Mouse (Mus musculus) bone marrow macrophage, adult 2 months (primary cell): ENCODE measurements at regions not wholly inside any gene's neighbourhood (a gene's known extent, or its start where the extent isn't known, plus 50 kb on each side); places are given as distances from the start of the nearest gene placed in this dataset.

Source experiments
- H3K27ac ChIP-seq: 2 replicates; pipeline ENCODE4 v1.5.1; 2012; ENCODE audit warnings: low read depth, low read length; ENCODE audit not compliant: insufficient read depth
- H3K4me1 ChIP-seq: 2 replicates; pipeline ENCODE4 v1.6.1; 2012; ENCODE audit warnings: low read length; ENCODE audit not compliant: control insufficient read depth, insufficient read depth
- H3K4me3 ChIP-seq: 2 replicates; pipeline ENCODE4 v1.5.1; 2012; ENCODE audit warnings: mild to moderate bottlenecking, low read length, moderate library complexity; ENCODE audit not compliant: insufficient read depth
- CTCF ChIP-seq: IDR thresholded peaks from 2 replicates; pipeline ENCODE4 v1.5.1; 2012; ENCODE audit warnings: low read depth, mild to moderate bottlenecking, low read length, moderate library complexity
- POLR2A ChIP-seq: IDR thresholded peaks from 2 replicates; pipeline ENCODE4 v1.6.1; 2012; ENCODE audit warnings: mild to moderate bottlenecking, low read depth, low read length, borderline replicate concordance

DNA sequence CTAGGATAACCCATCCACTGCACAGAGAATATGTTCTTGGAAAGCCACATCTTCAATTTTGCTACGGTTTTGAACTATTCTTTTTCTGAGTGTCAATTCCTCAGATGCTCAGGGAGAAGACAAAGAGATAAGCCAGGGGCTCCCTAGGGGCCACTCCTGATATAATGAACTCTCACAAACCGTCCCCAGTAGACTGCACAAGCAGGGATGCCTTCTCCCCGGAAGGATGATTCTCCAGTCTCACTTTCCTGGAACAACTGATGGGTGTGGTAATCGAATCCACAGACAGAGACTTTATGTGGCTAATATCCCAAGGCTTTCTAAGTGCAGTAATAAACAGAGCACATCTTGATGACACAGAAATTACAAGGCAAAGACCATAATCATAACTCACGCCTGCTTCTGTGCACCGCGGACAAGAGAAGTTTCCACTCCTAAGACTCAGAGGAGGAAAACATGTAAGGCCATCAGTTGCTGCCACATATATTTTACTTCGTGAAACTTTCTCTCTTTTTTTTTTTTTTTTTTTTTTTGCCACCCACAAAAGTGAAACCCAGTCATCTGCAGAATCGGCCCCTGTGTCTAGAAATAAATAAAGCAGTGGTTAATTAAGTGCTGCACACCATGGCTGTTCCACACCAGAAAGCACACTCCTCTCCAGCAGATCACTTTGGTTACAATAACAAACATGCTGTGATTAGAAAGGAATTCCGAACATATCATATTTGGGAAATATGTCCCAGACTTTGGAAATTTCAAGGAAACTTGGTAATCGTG lies 433.8 kb downstream of the Gsdmc2 start:
- no peak overlapping the region for H3K27ac ChIP-seq
- no peaks in the 10 kb centered on the region for H3K4me1 ChIP-seq
- no peak overlapping the region for H3K4me3 ChIP-seq
- TF ChIP-seq POLR2A (no peak), CTCF (no peak)

DNA sequence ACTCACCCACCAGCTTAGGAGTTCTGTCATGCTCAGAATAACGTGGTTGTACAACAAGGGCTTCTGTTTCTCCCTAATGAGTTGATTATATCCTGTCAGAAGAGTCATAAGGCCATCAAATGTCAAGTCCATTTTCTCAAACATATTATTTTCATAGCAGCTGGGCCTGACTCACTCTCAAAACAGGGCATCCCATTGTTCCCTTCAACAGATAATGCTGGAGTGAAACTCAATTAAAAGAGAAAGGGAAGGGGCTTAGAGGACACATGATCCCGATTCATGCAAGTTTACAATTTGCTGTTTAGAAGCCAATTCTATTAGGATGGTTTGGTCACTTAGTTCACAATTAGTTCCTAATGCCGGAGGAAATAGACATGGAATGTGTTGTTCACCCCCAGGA lies 444.5 kb downstream of the Gsdmc2 start:
- no peak for TF ChIP-seq POLR2A
- no peak for TF ChIP-seq CTCF
- Histone ChIP-seq H3K4me1 (no peaks in the 10 kb centered on the region), H3K27ac (no peak overlapping the region), H3K4me3 (no peak overlapping the region)

DNA sequence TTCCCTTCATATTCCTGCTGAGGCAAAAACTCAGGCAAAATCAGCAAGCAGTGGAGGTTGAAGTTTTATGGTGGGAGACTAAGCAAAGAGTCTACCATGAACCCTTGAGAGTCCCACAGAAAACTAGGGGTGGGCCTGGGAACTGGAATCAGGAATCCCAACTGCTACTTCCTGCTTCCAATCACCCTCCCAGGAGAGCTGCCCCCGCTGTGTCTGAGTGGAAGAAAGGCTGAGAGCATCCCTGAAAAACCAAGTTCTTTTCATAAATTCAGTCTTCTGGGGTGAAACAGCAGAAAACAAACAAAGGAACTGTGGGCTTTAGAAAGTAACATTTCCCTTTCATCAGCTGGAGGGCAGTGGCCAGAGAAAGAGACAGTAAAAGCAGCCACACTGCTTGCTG lies 445.0 kb downstream of the Gsdmc2 start:
- no peak for TF ChIP-seq CTCF
- TF ChIP-seq POLR2A: no peak
- Histone ChIP-seq H3K4me3 (no peak overlapping the region), H3K4me1 (no peaks in the 10 kb centered on the region), H3K27ac (no peak overlapping the region)

DNA sequence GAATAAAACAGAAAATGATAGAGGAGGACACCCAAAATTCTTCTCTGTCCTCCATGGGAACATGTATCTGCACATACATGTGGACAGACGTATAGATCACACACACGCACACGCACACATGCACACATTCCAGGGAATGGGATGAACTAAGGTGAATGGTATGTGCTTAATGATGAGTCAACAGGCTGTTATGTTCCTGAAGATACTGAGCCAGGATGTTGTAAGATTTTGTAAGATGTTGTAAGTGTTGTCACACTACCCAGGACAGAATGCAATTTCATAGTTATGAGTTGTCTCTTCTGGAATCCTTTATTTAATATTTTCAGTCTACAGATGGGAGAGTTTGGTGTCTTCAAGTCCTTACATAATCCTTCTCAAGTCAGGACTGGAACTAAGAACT lies 447.5 kb downstream of the Gsdmc2 start:
- TF ChIP-seq POLR2A (no peak), CTCF (no peak)
- no peak overlapping the region for H3K27ac ChIP-seq
- no peaks in the 10 kb centered on the region for H3K4me1 ChIP-seq
- H3K4me3 ChIP-seq: no peak overlapping the region

DNA sequence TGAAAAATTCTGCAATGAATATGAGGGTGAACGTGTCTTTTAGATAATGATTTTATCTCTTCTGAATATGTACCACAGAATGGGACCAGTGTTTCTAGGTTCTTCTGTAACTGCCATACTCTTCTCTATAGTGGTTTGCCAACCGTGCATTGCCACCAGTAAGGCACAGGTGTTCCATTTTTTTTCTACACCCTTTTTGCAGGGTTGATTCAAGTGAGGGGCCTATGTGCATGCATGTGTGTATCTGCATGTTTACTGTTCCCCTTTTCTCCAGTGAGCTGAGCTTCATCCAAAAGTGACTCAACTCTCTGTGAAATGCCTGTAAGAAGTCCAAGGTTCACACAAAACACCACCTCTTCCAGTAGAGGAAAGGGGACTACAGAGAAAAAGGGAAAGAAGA lies 467.7 kb downstream of the Gsdmc2 start:
- no peaks in the 10 kb centered on the region for H3K4me1 ChIP-seq
- no peak overlapping the region for H3K27ac ChIP-seq
- TF ChIP-seq POLR2A (no peak), CTCF (no peak)
- no peak overlapping the region for H3K4me3 ChIP-seq

DNA sequence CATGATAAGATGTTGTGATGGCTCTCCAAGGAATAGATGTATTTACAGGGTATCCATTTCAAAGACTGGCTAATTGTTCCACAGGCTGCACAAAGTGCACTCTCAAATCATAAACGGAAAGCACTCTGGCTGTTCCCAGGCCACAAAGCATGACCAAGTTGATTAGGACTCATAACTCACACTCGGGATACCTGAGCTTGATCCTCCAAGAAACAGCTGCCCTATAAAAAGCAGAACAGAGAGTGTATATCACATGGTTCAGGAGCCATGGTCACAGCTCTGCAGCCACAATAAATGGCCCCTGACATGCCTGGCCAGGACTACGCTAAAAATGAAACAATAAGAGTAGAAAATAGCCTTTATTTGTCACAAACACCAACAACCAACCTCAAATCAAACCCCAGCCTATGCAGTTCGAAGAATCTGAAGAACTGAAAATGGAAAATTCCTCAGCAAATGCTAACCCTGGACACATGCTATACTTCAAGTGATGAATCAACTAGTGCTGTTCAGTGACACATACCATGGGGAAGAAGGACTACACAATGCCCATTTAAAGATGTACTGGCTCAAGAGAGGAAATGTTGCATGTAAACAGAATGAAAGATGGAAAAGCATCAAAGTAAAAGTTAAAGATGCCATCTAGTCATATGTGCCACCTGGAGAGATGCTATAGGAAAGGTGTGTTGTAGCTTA lies 473.5 kb downstream of the Gsdmc2 start:
- Histone ChIP-seq H3K4me3 (no peak overlapping the region), H3K27ac (no peak overlapping the region), H3K4me1 (no peaks in the 10 kb centered on the region)
- TF ChIP-seq POLR2A (no peak), CTCF (no peak)

DNA sequence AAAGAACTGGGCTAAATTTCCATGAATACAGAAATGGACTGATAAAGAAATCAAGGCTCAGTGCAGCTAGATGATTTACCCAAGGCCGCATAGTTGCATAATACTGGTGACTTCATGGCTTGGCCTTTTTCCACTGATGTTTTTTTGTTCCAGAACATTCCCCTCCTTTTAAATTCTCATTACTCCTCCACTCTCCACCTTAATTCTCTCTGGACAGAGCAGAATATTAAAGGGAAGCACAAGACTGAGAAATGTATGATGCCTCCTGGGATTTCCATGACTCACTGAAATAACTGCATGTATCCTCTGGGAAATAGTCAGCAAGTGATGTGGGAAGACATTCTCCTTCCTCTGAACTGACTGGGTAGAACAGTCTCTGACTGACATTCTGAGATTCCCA lies 480.5 kb downstream of the Gsdmc2 start:
- no peak overlapping the region for H3K27ac ChIP-seq
- H3K4me1 ChIP-seq: no peaks in the 10 kb centered on the region
- no peak overlapping the region for H3K4me3 ChIP-seq
- TF ChIP-seq CTCF (no peak), POLR2A (no peak)

DNA sequence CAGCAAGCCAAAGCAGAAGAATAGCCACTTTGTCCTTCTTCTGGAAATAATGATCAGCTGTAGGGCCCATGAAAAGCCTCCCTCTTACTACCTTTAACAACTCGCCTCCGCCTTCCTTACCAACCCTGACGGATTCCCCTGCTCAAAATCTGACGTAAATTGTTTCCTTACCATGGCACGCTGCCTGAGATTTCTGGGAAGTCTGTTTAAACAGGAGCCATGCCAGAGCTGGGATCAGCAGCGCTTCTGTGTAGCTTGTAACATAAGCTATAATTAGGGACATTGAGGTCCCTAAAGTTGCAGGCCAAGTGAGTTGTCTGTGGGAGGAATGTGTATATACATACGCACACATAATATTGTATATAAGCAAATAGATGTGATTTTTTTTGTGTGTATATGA lies 484.6 kb downstream of the Gsdmc2 start:
- no peak overlapping the region for H3K27ac ChIP-seq
- no peak for TF ChIP-seq CTCF
- no peaks in the 10 kb centered on the region for H3K4me1 ChIP-seq
- no peak overlapping the region for H3K4me3 ChIP-seq

DNA sequence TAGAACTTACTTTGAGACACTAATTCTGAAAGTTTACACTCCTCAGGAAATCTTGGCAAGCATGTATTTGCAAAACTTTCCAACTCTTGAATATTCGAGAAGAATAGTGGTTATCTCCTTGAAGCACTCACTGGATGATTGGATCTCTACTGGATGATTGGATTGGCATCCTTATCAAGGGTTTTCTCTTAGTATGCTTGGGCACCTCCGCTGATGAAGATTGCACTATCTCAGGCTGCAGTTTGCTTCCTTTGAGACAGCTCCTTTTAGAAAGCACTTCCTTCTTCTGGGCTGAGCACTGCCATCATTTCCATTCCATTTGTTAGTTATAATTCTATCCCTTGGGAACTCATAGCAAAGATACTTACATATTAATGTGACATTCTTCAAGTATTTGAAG lies 503.2 kb downstream of the Gsdmc2 start:
- Histone ChIP-seq H3K27ac (no peak overlapping the region), H3K4me3 (no peak overlapping the region), H3K4me1 (no peaks in the 10 kb centered on the region)
- TF ChIP-seq CTCF (no peak), POLR2A (no peak)

DNA sequence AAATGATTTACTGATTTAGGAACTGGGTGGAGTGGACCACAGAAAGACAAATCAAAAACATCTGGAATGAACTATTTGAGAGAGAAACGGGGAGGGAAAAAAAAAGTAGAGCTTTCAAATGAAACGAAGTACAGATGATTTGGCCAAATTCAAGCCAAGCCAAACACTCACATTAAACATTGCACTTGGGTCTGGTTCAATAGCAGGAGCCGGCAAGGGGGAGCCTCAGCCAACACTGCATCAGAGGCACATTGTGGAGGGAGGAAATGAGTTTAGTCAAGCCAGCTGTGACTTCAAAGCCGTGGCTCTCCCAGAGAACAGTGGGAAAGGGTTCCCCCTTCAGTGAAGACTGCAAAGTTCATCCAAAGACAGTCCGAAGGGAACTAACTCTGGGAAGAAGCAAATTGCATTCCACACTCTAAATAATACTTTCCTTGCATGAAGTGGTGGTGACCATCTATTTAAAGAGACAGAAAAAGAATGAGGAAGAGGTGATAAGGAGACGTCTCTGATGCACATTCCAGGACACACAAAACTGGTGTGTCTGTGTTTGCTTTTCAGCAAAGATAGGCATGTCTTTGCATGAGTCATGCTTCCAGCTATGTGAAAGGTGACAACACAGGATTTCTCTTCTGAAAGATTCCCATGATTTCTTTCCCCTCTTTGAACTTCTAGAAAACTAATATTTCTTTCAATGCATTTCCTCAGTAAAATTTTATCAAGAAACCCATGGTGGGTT lies 504.5 kb downstream of the Gsdmc2 start:
- Histone ChIP-seq H3K27ac (no peak overlapping the region), H3K4me1 (no peaks in the 10 kb centered on the region), H3K4me3 (no peak overlapping the region)
- TF ChIP-seq CTCF: no peak
- TF ChIP-seq POLR2A: no peak
